8 mouse cellular contexts compared by ENCODE assay signal in genomic region chr15:81858517-81859329, GRCm38 (mm10). TPM values are rescaled to one million over a fixed set of nuclear protein-coding genes. Genes with fewer than 3 reads are reported as not detected.
A peak's percentile ranks its signal among the peaks of the same experiment; 100 is the strongest.
DNase-seq lines count a peak whose midpoint lies in the region; ATAC-seq and TF ChIP-seq lines count a peak whose summit lies in the region.

Gene Tob2, minus strand, starts transcription at chr15:81858796.

- DNase-seq in cerebellum, postnatal 36 days: peak; percentile 70 to 78
- DNase-seq in gastrocnemius, adult 2 months: peak; percentile 86
- DNase-seq in left cerebral cortex, adult 18-20 months (ENCODE audit: low spot score in 2 of 2): peak; percentile 56 to 71
- DNase-seq in lung, postnatal 4 days: peak; percentile 70 to 73
- DNase-seq in right cerebral cortex, postnatal 10 days (ENCODE audit: low spot score in 2 of 2): peak; percentile 78 to 88
- DNase-seq in urinary bladder, postnatal 36 days (ENCODE audit: low spot score in 2 of 2): peak; percentile 67

- H3K4me2 ChIP-seq in hindbrain, embryonic 15.5 days: peak within 1 kb of the TSS; percentile 89

- peak within 1 kb of the TSS; percentile 80 for H3K4me3 ChIP-seq in gastrocnemius, adult 2 months
- H3K4me3 ChIP-seq in hindbrain, embryonic 15.5 days: peak within 1 kb of the TSS; percentile 95

- H3K9me3 ChIP-seq in hindbrain, embryonic 15.5 days: no peaks in the 10 kb centered on the region

- peak within 1 kb of the TSS; percentile 100 for H3K27ac ChIP-seq in gastrocnemius, adult 2 months
- H3K27ac ChIP-seq in hindbrain, embryonic 15.5 days (replicated peaks): peak within 1 kb of the TSS; percentile 97

- peak within 1 kb of the TSS; percentile 88 for H3K9ac ChIP-seq in hindbrain, embryonic 15.5 days

- TF ChIP-seq CTCF in gastrocnemius, adult 2 months (IDR thresholded peaks at IDR 0.05): peak; percentile 9

- intact Hi-C loops in gastrocnemius, adult 2 months (cut with DNase I): loop anchor here (1.0 to 10.0 kb wide), 2 partner anchors 22 to 486 kb away; no protein-coding TSS in a partner anchor

- no peaks in the 10 kb centered on the region for H3K36me3 ChIP-seq in hindbrain, embryonic 15.5 days

- no peaks in the 10 kb centered on the region for H3K27me3 ChIP-seq in hindbrain, embryonic 15.5 days

- WGBS in hindbrain, embryonic 15.5 days: under 1% methylated on average over 44 of the region's 44 CpGs

- H3K4me1 ChIP-seq in hindbrain, embryonic 15.5 days (replicated peaks): peaks cover 43% of the 10 kb centered on the region

- no peak for ATAC-seq in activated CD4-positive, CD25-positive, alpha-beta regulatory T cell, adult 4 months
- 0 out of 2 replicates have a peak, but pooled peaks have one; percentile 5 for ATAC-seq in hindbrain, embryonic 15.5 days (ENCODE audit: low FRiP score, low read depth)

RNA-seq across cellular contexts. Expression of gene Tob2, which starts in this region (rescaled TPM):
- 10 to 100 TPM; 25.8 to 45.6 TPM for polyA plus RNA-seq in activated CD4-positive, CD25-positive, alpha-beta regulatory T cell, adult 4 months (2017; shearing (Covaris generic))
- 100 to 1,000 TPM; 151 to 205 TPM for total RNA-seq in gastrocnemius, adult 2 months (2021)
- polyA plus RNA-seq in hindbrain, embryonic 15.5 days (2015; fragmentation: Nextera tagmentation; extraction: Ambion mirVana): 17.4 and 17.7 TPM in 2 replicates
- 10 to 100 TPM; 33.6 to 36.7 TPM for total RNA-seq in left cerebral cortex, adult 18-20 months (2021)

Comparison
In these comparisons a context has a peak if more than half of its experiments do, and no peak if none do; other contexts are left out.
1. RNA of gene Tob2 (total RNA-seq): 151 to 205 TPM in gastrocnemius, adult 2 months; 33.6 to 36.7 TPM in left cerebral cortex, adult 18-20 months; every median in the first group is over 4 times any median in the second.
2. Peak in every context shown above with its lines, with median percentiles within 50 percentile points of each other: DNase-seq.